Mouse (Mus musculus): Measurements from ENCODE around the gene Zmiz1.
A peak's percentile ranks its signal among the peaks of the same experiment; 100 is the strongest.

The Zmiz1 gene

DNA sequence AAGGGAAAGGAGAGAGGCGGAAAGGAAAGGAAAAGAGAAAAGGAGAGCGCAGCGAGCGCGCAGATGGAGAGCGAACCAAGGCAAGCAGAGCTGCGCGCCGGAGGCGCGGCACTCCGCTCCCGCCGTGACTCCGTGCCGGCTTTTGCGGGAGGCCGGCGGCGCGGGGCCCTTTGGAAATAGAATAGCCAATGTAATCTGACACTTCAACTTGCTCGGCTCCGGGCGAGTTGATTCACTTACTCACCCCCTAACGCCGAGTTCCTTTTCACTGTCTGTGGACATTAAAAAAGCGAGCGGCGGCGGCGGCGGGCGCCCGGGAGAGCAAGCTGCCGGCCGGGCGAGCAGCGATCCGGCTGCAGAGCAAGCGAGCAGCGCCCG is at the start of gene Zmiz1:
Zmiz1 (plus strand) TSS at position 170 of the 378 bp plus-strand sequence.
- DNase-seq: peak; percentile 85 to 86

DNA sequence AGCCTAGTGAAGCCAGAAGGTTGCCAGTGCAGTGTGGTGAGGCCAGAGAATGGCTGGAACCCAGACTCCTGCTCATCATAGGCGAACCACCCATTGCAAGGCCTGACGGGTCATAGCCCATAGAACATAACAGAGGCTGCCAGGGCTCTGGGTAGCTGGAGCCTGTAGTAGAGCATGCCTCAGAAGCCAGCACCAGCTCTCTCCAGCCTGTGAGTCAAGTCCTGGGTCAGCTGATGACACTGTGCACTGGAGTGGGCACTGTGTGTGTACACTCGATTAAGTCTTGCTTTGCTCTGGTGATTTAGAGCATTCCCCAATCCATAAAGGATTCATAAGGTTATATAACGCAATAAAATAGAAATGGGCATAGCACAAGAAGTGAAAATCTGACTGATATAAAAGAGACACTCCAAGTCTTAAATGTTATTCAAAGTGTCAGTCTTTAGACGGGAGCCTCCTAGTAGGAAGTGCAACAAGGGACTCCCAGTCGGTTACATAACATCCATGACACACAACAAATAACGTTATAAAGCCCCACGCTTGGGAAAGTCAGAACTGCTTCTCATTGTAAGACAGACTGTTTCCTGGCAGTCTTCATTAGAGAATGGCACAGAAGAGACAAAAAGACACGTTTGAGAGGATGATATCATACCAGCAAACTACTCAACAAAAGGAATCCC is 47.0 kb upstream of the Zmiz1 start:
- no peak for DNase-seq

DNA sequence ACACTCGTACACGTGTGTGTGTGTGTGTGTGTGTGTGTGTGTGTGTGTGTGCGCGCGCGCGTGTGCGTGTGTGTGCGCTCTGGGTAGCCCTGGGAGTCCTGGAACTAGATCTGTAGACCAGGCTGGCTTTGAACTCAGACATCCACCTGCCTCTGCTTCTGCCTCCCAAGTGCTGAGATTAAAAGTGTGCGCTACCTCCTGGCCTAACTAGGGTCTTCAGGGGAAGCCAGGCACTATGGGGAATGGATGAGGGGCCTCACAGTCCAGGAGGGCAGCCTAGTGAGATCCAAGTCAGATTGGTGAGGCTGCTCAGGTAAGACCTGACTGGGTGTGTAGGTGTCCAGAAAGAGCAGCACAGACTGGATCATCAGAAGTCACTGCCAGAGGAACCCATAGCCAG is 46.2 kb upstream of the Zmiz1 start:
- no peak for DNase-seq

DNA sequence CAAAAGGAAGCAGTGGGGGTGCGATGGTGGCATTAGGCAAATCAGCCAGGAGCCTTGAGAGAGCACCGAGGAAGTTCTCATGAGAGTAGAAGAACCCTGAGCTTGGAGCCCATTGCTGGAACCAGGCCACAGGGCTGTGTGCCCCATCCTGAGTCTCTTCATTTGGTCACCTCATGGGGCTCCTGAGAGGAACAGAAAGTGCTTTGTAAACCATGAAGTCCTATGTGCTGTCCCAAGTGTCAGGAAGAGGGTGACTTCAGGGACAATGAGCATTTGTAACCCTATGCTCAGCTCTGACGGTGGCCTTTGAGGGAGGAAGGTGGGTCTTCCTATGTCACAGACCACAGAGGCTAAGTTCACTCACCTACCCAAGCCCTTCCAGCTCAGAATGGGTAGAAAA is 45.5 kb upstream of the Zmiz1 start:
- peak in 1 of 2 experiments; percentile 12 for DNase-seq

DNA sequence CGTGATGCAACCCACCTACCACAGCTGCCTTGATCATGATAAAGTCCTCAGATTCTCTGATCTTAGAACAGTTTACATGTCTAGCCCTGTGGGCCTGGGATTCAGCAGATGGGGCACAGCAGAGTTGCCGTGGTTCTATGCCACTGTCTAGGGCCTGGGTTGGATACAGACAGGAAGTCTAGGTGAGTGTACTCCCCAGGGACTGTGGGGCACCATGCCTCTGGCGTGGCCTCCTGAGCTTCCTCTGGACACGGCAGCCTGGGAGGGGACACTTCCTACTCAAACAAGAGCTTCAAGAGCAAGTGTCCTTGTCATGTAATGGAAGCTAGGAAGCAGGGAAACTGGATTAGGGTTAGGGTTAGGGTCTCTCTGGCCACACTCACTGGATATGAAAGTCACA is 44.9 kb upstream of the Zmiz1 start:
- DNase-seq: peak; percentile 34 to 37

DNA sequence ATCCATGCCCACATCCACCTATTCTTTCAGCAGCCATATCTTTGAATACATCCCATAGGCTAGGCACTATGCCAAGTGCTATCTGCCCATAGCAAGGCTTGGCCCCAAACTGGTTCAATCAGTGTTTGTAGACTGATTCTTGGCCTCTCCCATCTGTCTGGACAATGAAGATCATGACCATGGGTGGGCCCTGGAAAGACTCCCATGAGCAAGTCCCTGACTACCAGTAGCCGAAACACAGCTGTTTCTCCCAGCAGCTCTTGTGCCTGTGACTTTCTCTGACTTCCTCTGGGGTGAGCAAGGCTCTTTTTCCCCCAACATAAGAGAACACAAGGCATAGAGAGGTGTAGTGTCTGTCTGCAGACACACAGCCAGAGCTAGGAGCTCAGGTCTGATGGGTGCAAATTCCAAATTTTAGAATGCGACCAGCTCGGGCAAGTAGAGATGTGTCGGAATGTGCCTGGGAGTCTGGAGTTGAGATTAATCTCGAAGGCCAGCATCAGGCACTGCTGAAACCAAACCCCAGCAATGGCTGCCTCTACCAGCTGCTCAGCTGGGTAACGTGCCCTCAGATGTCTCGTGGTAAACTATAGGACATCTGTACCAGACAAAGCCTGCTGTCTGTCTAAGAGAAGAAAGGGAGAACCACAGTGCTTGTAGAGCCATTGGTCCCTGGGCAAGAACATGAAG is 38.8 kb upstream of the Zmiz1 start:
- DNase-seq: no peak

DNA sequence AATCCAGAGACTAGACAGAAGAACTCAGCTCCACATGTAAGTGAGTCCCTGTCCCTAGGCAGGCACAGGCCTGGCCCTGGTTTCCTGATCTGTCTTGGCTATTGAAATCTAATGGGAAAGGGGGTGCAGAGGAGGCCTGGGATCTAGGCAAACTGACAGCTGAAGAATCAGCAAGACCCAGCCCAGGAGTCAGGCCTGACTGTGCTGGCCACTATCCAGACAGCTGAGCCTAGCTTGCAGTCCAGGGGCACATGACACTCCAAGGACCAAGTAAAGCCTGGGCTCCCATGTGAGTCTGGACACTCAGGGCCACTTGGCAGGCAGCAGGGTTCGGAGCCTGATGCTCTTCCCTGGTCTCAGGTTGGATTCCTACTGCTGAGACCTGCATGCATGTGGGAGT is 38.0 kb upstream of the Zmiz1 start:
- DNase-seq: no peak

DNA sequence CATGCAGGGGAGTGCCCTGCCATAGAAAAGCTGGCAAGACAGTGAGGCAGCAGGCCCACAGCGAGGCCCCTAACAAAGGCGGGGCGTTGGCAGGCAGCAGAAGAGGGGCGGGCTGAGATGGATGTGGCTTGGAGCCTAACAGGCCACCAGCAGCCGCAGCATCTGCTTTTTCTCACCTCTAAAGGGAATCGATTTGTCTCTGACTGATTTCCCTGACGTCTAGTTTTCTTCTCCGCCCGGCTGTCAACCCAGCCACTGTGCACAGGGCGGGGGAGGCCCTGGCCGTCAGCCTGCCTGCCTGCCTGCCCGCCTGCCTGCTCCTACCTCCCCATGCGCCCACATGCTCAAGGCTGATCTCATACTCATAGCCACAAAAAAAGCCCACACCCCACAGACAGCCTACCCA is 37.4 kb upstream of the Zmiz1 start:
- no peak for DNase-seq

DNA sequence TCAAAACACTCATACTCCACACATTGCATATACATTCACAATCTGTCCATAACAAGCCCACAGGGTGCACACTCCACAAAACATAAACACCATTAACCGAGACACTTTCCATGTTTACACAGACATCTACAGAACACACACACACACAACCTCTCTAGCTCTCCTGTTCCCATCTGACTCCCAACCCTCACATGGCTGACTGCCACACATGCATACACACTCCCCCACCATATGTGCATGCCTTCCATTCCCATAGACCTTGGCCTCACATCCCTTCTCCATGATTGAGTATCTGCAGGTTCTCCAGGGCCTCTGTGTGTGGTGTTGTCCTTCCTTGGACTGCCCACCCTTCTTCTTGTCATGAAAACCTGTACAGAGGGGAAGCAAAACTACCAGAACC is 36.0 kb upstream of the Zmiz1 start:
- no peak for DNase-seq

DNA sequence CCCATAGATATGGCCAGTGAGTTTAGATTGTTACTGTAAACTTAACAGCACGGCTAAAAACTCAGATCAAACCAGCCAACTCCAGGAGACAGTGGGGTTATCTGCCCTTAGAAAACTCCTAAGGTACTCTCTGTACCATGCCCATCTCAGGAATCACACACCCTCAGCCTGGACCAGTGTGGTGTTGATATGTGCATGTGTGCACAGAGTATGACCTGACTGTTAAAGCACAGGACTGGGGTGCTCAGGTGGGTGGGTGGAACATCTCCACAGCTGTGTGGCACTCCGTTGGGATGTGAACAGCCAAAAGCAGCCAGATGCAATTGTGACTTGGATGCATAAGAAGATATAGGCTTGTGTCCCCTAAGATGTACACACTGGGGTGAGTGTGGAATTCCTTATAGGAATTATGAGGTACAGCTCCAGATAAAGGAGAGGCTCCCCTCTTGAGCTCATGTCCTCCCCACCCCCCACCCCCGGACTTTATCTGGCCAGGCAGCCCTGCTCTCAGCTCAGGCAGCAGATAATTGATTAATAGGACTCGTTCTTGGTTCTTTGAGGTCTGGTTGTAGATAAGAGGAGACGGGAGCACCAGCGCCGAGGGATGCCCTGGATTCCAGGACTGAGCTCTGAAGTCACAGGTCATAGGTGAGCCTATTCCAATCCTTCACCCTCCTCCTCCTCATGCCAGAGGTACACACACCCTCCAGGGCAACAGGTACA is 35.1 kb upstream of the Zmiz1 start:
- DNase-seq: no peak

DNA sequence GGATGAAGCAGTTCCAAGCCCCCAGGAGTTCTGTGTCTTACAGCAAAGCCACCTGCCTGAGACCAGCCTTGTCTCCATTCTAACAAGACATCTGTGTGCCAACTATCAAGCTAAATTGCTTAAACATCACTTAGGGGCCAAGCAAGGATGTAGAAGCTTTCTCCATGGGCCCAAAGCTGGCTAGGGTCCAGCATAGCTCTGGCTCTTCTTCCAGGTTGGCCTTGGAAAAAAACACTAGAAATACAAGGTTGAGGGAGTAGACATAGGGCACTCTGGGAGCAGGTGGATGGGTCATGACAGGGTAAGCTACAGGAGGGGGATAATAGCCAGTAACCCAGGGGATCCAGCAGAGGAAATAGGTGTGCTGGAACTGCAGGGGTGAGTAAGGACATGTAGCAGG is 20.7 kb upstream of the Zmiz1 start:
- DNase-seq: no peak

DNA sequence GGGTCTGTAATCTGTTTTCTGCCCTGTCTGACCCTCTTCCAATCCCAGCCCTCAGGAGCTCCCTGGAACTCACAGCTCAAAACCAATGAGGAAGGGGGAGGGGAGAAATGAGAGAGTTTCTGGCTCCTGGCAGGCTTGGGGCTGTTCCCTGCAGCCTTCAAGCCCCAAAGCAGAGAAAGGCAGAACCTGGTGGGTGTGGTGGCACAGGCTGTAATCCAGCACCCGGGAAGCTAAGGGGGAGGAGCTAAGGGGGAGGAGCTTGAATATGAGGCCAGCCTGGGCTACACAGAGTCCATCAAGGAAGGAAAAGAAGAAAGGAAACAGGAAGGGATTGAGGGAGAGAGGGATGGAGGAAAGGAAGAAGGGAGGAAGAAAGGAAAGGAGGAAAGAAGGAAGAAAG is 18.9 kb upstream of the Zmiz1 start:
- no peak for DNase-seq

DNA sequence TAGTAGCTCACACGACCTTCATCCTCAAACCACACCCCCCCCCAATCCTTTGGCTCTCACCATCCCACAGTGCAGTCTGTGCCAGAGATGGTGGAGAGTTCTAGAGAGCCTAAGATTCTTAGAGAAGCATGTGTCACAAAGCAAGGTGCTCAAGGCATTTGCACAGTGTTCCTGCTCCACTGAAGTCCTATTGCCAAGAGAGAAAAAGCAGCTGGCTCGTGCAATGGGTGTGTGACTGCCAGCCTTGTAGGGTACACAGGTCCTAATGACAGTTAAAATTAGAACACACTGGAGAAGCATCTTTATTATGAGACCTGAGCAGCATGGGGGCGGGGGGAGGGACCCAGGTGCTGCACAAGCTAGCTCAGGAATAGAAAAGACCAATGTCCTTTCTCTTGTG is 18.2 kb upstream of the Zmiz1 start:
- no peak for DNase-seq

DNA sequence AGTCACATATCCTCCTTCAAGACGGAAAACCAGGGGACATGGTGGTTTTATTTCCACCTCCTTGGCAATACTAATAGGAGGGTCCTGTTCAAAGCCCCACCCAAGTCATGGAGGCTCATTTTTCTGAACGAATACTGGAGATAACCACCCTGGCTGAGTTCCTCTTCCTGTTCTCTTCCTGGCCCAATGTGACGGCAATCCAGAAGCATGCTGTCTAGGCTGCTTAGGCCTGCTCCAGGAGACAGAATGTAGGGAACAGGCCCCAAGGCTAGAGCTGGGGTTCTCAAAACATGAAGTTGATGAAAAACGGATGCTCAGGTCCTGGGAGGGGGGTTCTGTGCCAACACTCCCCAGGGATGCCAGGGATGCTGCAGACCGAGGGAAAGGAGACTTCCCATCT is 17.5 kb upstream of the Zmiz1 start:
- no peak for DNase-seq

DNA sequence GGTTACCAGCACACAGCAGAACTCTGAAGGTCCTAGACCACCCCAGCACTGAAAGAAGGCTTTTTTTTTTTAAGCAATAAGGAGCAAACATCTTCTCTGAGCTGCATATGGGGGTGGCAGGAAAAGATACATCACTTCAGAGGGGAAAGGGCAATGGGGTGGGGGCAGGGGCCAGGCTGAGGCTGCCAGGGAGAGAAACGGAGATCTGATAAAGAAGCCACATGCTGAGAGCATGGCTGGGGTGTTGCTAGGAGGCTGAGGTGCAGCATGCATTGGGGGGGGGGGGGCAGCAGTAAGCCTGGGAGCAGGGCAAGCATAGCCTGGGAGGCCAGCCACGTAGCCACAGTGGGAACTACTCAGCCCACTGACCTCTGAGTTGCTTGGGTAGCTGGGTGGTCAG is 16.3 kb upstream of the Zmiz1 start:
- DNase-seq: no peak

DNA sequence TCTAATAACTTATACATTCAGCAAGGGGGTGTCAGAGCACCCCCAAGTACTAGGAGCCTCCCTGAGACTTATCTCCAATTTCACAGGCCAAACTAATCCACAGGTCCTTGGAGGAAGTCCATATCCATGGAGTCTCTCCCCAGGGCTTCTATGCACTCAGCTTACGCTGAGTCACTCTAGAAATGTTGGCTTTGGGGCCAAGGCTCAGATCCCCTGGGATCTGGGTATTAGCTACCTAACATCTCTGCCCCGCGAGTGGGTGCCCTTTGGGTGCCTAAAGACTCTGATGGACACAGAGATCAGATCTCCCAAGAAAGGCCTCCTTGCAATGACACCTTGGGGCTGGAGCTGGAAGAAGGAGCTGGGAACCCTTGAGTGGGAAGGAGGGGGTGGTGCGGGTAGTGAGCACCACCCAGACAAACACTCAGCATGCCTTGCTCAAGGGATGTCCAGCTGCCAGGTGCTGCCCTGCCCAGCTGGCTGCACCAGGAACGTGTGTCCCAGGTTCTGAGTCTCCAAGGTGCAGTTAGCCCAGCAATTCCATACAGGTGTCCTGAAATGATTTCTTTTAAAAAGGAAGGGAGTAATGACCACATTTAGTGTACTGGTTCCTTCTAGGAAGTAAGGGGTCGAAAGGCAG is 11.7 kb upstream of the Zmiz1 start:
- no peak for DNase-seq

DNA sequence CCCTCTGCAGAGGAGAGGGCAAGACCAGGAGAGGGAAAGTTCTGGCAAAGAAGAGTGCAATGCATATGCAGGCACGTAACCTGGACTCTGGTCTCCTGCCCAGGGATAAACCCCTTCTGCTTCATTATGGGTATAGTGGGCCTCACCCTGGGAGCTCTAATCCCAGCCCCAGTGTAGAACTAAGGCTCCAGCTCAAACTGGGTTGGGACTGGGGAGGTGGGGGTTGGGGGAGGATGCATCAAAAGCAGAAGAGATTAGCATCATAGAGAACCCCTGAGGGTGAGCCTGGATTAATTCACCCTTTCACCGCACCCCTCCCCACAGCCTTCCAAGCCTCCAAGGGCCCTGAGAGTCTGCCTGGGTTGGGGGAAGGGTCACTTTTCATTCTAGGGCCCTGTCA is 10.5 kb upstream of the Zmiz1 start:
- DNase-seq: no peak

DNA sequence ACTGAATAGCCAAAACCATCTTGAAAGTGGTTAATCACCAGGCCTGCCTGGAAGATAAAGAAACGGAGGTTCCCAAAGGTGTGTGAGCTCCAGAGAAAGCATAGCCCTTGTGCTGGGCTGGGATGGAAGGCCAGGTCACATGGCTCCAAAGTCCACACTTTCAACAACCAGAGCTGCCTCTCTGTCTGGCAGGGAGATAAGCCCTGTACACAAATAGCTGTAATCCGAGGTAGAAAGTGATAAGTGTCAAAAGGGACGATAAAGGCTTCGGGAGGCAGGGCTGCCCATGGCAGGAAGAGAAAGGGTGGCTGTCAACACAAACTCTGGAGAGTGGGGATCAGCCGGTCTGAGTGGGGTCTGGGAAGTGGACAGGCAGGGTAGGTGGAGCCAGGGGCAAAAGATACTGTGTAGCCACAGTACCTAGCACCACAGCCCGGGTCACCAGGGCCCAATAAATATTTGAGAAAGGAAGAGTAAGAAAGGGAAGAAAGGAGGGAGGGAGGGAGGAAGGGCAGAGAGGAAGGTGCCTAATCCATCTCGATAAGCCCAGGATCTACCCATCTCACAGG is 7.8 kb upstream of the Zmiz1 start:
- no peak for DNase-seq

DNA sequence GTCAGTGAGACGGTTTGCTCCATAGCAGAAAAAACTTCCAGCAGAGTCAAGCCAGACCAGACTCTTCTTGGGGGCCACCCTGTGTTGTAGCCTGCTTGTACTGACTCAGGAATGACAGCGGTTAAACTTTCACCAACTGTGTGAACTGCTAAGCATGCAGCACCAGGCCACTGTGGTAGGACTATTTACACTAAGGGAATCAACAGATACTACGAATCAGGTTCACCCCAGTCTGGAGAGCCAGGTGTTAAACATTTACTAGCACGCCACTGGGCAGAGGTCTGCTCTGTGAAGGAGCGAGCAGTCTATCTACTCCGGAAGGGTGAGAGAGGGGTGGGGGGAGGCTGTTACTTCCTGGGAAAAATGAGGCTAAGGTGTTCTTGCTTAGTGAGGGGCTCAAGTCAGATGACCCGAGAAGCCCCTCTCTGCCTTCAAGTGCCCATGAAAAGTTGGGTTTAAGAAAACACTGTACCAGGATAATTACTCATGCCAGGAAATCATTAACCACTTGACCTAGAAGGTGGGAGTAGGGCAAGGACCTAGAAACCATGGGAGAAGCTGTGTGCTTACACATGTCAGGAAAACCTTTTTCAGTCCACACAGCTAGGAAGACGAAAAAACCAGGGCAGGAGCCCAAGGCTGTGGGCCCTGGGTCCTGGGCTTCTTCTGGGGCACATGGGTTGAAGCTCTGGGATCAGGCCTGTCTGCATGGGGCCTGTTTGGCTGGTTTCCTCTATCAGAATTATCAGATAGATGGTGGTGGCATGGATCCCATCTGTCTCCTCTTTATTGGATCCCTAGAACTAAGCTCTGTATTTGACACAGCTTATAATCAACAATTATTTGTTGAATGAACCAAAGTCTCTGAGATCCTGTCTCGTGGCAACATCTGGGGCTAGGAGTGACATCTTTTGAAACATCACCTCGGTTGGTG is 7.0 kb upstream of the Zmiz1 start:
- DNase-seq: no peak

DNA sequence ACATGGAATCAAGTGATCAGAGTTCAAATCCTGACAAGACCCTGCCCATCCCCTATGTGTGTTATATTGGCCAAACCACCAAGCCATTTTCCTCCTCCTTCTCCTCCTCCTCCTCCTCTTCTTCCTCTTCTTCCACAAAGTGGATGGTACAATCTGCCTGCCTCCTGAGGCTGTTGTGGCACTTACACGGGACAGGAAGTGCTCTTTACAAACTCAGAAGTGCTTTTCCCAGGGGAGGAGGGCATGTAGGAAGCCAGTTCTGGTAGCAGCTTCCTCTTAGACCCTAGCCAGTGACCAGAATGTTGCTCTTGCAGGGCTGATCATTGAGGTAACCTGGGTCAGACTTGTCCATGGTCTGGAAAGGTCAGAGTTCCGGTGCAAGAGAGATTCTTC is 6.4 kb upstream of the Zmiz1 start:
- DNase-seq: peak; percentile 38 to 47

DNA sequence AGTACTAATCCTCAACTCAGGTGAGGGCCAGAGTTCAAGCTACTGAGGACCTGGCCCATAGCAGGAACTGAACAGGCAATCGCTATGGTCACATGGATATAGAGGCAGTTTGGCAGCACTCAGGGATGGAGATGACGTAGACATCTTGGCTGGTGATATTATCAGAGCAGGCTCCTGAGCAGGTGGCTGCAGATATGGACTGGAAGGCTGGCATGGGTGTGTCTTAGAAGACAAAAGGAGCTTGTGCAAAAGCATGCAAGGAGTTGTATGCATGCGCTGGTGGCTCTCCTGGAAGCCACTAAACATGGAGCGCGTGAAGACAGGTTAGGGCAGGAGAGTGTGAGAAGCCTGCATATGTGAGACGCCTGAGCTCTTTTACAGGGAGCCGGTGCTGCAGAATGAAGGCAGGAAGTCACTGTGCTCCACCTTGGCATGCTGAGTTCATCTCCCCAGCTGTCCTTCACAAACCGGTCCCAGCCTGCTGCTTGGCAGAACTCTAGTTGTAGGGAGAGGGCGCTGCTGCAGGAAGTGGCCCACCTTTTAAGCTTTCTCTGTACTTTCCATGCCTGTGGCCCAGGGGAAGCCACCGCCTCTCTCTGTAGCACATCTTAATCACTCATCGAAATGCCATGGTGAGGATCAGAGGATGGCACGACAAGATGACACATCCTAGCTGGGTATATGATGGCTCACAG is 4.8 kb upstream of the Zmiz1 start:
- DNase-seq: no peak
